Mouse (Mus musculus) lung, postnatal 0 days (tissue): Measurements from ENCODE around the gene Ap2b1.

Experiments used
- CTCF ChIP-seq: IDR thresholded peaks from 2 replicates; pipeline ENCODE4 v1.5.1; 2016; ENCODE audit warnings: antibody characterized with exemption, mild to moderate bottlenecking
- EP300 ChIP-seq: IDR thresholded peaks from 2 replicates; pipeline ENCODE4 v1.6.1; 2016; ENCODE audit warnings: antibody characterized with exemption, mild to moderate bottlenecking, control low read depth

- TF ChIP-seq CTCF, result no peak
- TF ChIP-seq EP300, result no peak
Observed at GRCm38 (mm10) chr11:83403787-83404186, 105.0 kb downstream of the Ap2b1 start.
